Mouse (Mus musculus) spleen, postnatal 10 days (tissue): Measurements from ENCODE around the gene Btd.

Source experiments
- DNase-seq, 2 experiments: peaks; one replicate each; pipeline ENCODE4 v3.0.0; 2021 to 2022; ENCODE audit warnings: low spot score in 2 of 2

Gene Btd

GRCm38 (mm10) chr14:31645920-31646319 lies 5.1 kb downstream of the Btd start:
- no peak for DNase-seq

GRCm38 (mm10) chr14:31647991-31648390 lies 7.2 kb downstream of the Btd start:
- DNase-seq: no peak

- no peak for DNase-seq
Measured at GRCm38 (mm10) chr14:31650347-31650746, 9.5 kb downstream of the Btd start.

- no peak for DNase-seq
Measured at GRCm38 (mm10) chr14:31651206-31651605, 10.4 kb downstream of the Btd start.

GRCm38 (mm10) chr14:31652106-31652505 lies 11.3 kb downstream of the Btd start:
- DNase-seq: no peak

- DNase-seq: no peak
Measured at GRCm38 (mm10) chr14:31652624-31653023, 11.8 kb downstream of the Btd start.

GRCm38 (mm10) chr14:31653101-31653875 lies 12.5 kb downstream of the Btd start:
- DNase-seq: no peak

- no peak for DNase-seq
Measured at GRCm38 (mm10) chr14:31654816-31655215, 14.0 kb downstream of the Btd start.

GRCm38 (mm10) chr14:31655406-31655805 lies 14.6 kb downstream of the Btd start:
- no peak for DNase-seq

- DNase-seq: no peak
Measured at GRCm38 (mm10) chr14:31656386-31656785, 15.6 kb downstream of the Btd start.

- DNase-seq: peak; percentile 56 to 77
Measured at GRCm38 (mm10) chr14:31656857-31657645, 16.2 kb downstream of the Btd start.

- no peak for DNase-seq
Measured at GRCm38 (mm10) chr14:31658126-31658680, 17.4 kb downstream of the Btd start.

GRCm38 (mm10) chr14:31659501-31660181 lies 18.8 kb downstream of the Btd start:
- DNase-seq: no peak

GRCm38 (mm10) chr14:31660312-31661093 lies 19.7 kb downstream of the Btd start:
- DNase-seq: no peak

GRCm38 (mm10) chr14:31661671-31662554 lies 21.1 kb downstream of the Btd start:
- DNase-seq: peak; percentile 50 to 73

GRCm38 (mm10) chr14:31662555-31663211 lies 21.9 kb downstream of the Btd start:
- DNase-seq: peak in 1 of 2 experiments; percentile 28

GRCm38 (mm10) chr14:31663376-31664099 lies 22.7 kb downstream of the Btd start:
- DNase-seq: no peak

GRCm38 (mm10) chr14:31664100-31664902 lies 23.5 kb downstream of the Btd start:
- no peak for DNase-seq
